Mouse (Mus musculus) cerebellum, adult 8-10 months (tissue): ENCODE measurements around the gene Rassf5.

ENCODE experiments used
- DNase-seq: peaks from one replicate; pipeline ENCODE4 v3.0.0; 2022

Rassf5 gene

GRCm38 (mm10) chr1:131207531-131207930 lies 37.5 kb downstream of the Rassf5 start:
- DNase-seq, result peak; percentile 25

- DNase-seq, result no peak
Observed at GRCm38 (mm10) chr1:131206342-131206741, 38.7 kb downstream of the Rassf5 start.

GRCm38 (mm10) chr1:131204461-131204860 lies 40.6 kb downstream of the Rassf5 start:
- DNase-seq, result no peak

GRCm38 (mm10) chr1:131201391-131201790 lies 43.7 kb downstream of the Rassf5 start:
- DNase-seq, result no peak

- no peak for DNase-seq
Observed at GRCm38 (mm10) chr1:131200588-131200987, 44.5 kb downstream of the Rassf5 start.

- DNase-seq, result no peak
Observed at GRCm38 (mm10) chr1:131199976-131200375, 45.1 kb downstream of the Rassf5 start.

GRCm38 (mm10) chr1:131199118-131199821 lies 45.8 kb downstream of the Rassf5 start:
- DNase-seq, result peak; percentile 34

- no peak for DNase-seq
Observed at GRCm38 (mm10) chr1:131198417-131198960, 46.6 kb downstream of the Rassf5 start.

GRCm38 (mm10) chr1:131196107-131196506 lies 49.0 kb downstream of the Rassf5 start:
- DNase-seq, result no peak

- DNase-seq, result no peak
Observed at GRCm38 (mm10) chr1:131195653-131196052, 49.4 kb downstream of the Rassf5 start.

GRCm38 (mm10) chr1:131193746-131194145 lies 51.3 kb downstream of the Rassf5 start:
- no peak for DNase-seq

- DNase-seq, result no peak
Observed at GRCm38 (mm10) chr1:131188655-131189054, 56.4 kb downstream of the Rassf5 start.

GRCm38 (mm10) chr1:131187856-131188255 lies 57.2 kb downstream of the Rassf5 start:
- no peak for DNase-seq

GRCm38 (mm10) chr1:131186995-131187394 lies 58.1 kb downstream of the Rassf5 start:
- no peak for DNase-seq

GRCm38 (mm10) chr1:131185821-131186506 lies 59.1 kb downstream of the Rassf5 start:
- no peak for DNase-seq

GRCm38 (mm10) chr1:131184956-131185660 lies 60.0 kb downstream of the Rassf5 start:
- DNase-seq, result no peak

- no peak for DNase-seq
Observed at GRCm38 (mm10) chr1:131184253-131184955, 60.7 kb downstream of the Rassf5 start.

GRCm38 (mm10) chr1:131183201-131183600 lies 61.9 kb downstream of the Rassf5 start:
- DNase-seq, result no peak

- DNase-seq, result peak; percentile 73
Observed at GRCm38 (mm10) chr1:131181642-131182527, 63.2 kb downstream of the Rassf5 start.

GRCm38 (mm10) chr1:131180386-131180785 lies 64.7 kb downstream of the Rassf5 start:
- no peak for DNase-seq

- DNase-seq, result no peak
Observed at GRCm38 (mm10) chr1:131178083-131178482, 67.0 kb downstream of the Rassf5 start.

GRCm38 (mm10) chr1:131177249-131177648 lies 67.8 kb downstream of the Rassf5 start:
- no peak for DNase-seq
